Mouse (Mus musculus): Measurements from ENCODE around the gene Rbm14. TPM values are rescaled to one million over a fixed set of nuclear protein-coding genes. Genes with fewer than 3 reads are reported as not detected.

Gene Rbm14
- 10 to 100 TPM; 10.4 to 13.6 TPM for total RNA-seq (2021)
- long read RNA-seq, experiment 1, transcript Rbm14-201 (3 exons, 3,165 nt) = major isoform, 7 of 10 reads
- long read RNA-seq, experiment 1, partial matches to known transcripts = 2 of 10 reads
- long read RNA-seq, experiment 1, other reads (novel, unspliced or antisense) = 1 of 10 reads
- long read RNA-seq, experiment 2, transcript Rbm14-201 (3 exons, 3,165 nt) = major isoform, 7 of 8 reads
- long read RNA-seq, experiment 2, partial matches to known transcripts = 1 of 8 reads
- long read RNA-seq, experiment 2, other reads (novel, unspliced or antisense) = 0 of 8 reads

- Histone ChIP-seq H3K4me3 (peak within 1 kb of the TSS; percentile 91), H3K27ac (peak within 1 kb of the TSS; percentile 99)
- peak; percentile 99 for DNase-seq
- TF ChIP-seq CTCF (IDR thresholded peaks at IDR 0.05) = peak; percentile 16; the same call in 1 of the 2 replicates
- intact Hi-C loops (cut with DNase I) = loop anchor here (1.0 to 5.0 kb wide), 3 partner anchors 17 to 54 kb away; partner anchors contain the start of gene Rbm4b
These were observed at the start of gene Rbm14, which contains the start of gene Gm21992 for GRCm38 (mm10) chr19:4811063-4811908. Gene Rbm14 (minus strand): TSS chr19:4811634. Gene Gm21992 (minus strand): TSS chr19:4811612.

DNA sequence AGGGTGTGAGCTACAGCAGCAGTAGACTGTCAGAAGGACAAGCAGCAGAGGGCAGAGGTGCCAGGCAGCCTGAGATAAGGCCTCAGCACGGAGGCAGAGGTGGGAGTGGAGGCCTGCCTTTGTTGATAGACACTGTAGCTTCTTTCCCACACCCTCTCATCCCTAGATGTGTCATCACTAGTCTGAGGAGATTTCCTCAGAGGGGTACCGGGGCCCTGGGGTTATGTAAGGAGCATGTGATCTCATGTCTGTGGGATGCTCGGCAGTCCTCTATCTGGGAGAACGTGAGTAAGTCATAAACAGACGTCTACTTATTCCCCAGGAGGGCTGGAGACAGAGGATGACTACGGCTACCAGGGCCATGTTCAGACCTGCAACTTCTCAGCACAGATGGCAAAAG, 47.6 kb upstream of the Rbm14 start:
- DNase-seq = peak; percentile 30
- intact Hi-C loops (cut with DNase I) = loop anchor here (10.0 kb wide), 1 partner anchor 364 kb away; the partner anchor contains the start of gene 2010003K11Rik
- TF ChIP-seq CTCF (IDR thresholded peaks at IDR 0.05) = no peak
- no peak overlapping the region for H3K27ac ChIP-seq
- H3K4me3 ChIP-seq = no peak overlapping the region

DNA sequence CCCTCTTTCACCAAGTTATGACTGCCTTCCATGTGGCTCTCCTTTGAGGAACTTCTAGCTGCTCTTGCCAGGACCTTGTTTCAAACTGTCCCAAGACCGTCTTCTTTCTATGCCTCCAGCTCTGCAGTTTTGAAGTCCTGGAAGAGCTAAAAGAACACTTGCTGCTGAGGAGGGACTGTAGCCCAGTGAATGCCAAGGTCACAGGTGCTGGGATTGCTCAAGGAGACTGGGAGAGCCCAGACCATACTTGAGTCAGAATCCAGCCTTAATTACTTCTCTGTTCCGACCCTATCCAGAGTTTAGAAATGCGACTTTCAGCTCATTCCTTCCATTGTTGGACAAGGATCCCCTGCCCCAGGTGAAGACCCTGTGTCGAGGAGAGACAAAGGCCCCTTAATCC, 44.5 kb upstream of the Rbm14 start:
- intact Hi-C loops (cut with DNase I) = loop anchor here (10.0 kb wide), 1 partner anchor 361 kb away; the partner anchor contains the start of gene 2010003K11Rik
- Histone ChIP-seq H3K27ac (peak overlapping the region; percentile 98), H3K4me3 (peak overlapping the region; percentile 74)
- no peak for DNase-seq
- no peak for TF ChIP-seq CTCF (IDR thresholded peaks at IDR 0.05)

DNA sequence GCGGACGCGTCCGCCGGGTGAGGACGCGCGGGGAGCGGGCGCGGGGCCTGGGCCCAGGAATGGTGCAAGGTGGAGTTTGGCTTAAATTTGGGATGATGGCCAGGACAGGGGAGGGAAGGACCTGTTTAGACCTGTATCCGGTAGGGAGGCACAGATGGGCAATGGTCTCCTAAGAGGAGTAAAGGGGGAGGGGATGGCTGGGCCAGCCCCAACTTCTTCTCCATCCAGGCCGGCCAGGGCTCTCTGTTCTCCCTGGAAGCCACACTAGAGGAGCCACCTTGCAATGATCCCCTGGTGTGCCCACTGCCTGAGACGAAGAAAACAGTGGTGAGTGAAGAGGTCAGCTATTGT, 44.0 kb upstream of the Rbm14 start:
- DNase-seq = no peak
- intact Hi-C loops (cut with DNase I) = loop anchor here (10.0 kb wide), 1 partner anchor 361 kb away; the partner anchor contains the start of gene 2010003K11Rik
- peak overlapping the region; percentile 74 for H3K4me3 ChIP-seq
- peak overlapping the region; percentile 98 for H3K27ac ChIP-seq
- no peak for TF ChIP-seq CTCF (IDR thresholded peaks at IDR 0.05)

- TF ChIP-seq CTCF (IDR thresholded peaks at IDR 0.05) = peak; percentile 28; the same call in 1 of the 2 replicates
- intact Hi-C loops (cut with DNase I) = loop anchor here (10.0 kb wide), 1 partner anchor 360 kb away; the partner anchor contains the start of gene 2010003K11Rik
- Histone ChIP-seq H3K4me3 (peak within 1 kb of the TSS; percentile 74), H3K27ac (peak within 1 kb of the TSS; percentile 98)
- peak; percentile 97 for DNase-seq
These were observed 43.4 kb upstream of the Rbm14 start, which contains the start of gene Ctsf for GRCm38 (mm10) chr19:4854552-4855469. Gene Ctsf (plus strand): TSS chr19:4855130.

GRCm38 (mm10) chr19:4850281-4850680, 38.8 kb upstream of the Rbm14 start:
- TF ChIP-seq CTCF (IDR thresholded peaks at IDR 0.05) = no peak
- no peak for DNase-seq
- Histone ChIP-seq H3K4me3 (no peak overlapping the region), H3K27ac (no peak overlapping the region)
- intact Hi-C loops (cut with DNase I) = loop anchor here (10.0 kb wide), 1 partner anchor 355 kb away; the partner anchor contains the start of gene 2010003K11Rik

DNA sequence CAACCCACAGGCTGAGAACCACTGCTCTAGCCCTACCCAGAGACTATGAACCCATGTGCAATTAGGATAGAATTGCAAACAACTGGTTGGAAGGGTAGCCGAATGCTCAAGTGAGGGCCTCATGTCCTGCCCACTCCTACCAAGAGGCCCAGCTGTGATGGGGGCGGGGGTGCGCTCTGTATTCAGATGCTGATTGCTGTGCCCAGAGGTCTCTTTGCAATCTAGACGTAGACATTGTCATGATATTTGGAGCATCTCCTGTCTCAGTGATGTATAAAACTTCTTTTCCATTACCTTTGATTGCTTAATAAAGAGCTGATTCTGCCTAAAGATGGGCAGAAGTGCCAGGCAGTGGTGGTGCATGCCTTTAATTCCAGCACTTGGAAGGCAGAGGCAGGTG, 38.4 kb upstream of the Rbm14 start:
- intact Hi-C loops (cut with DNase I) = loop anchor here (5.0 to 10.0 kb wide), 3 partner anchors 37 to 355 kb away; partner anchors contain the start of genes 2010003K11Rik, Gm21992, Rbm14 and Rce1
- no peak for TF ChIP-seq CTCF (IDR thresholded peaks at IDR 0.05)
- DNase-seq = no peak
- Histone ChIP-seq H3K4me3 (no peak overlapping the region), H3K27ac (no peak overlapping the region)

DNA sequence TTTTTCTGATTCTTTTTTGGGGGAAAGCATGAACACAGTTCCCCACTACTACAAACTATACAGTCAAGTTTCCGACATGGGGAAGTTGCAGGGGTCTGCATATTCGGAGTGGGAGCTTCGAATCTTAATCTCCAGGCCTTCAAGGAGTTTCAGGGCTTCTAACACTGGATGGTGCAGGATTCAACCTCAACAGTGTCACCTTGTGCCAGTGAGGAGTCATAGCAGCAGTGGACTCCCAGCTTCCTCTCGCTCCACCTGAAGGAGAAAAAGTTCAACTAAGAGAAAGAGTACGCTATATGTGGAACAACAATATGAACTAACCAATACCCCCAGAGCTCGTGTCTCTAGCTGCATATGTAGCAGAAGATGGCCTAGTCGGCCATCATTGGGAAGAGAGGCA, 36.1 kb upstream of the Rbm14 start:
- intact Hi-C loops (cut with DNase I) = loop anchor here (2.0 to 5.0 kb wide), 3 partner anchors 35 to 220 kb away; partner anchors contain the start of genes Gm21992, Rbm14 and Rce1
- Histone ChIP-seq H3K27ac (no peak overlapping the region), H3K4me3 (no peak overlapping the region)
- DNase-seq = no peak
- peak; percentile 81 for TF ChIP-seq CTCF (IDR thresholded peaks at IDR 0.05)

DNA sequence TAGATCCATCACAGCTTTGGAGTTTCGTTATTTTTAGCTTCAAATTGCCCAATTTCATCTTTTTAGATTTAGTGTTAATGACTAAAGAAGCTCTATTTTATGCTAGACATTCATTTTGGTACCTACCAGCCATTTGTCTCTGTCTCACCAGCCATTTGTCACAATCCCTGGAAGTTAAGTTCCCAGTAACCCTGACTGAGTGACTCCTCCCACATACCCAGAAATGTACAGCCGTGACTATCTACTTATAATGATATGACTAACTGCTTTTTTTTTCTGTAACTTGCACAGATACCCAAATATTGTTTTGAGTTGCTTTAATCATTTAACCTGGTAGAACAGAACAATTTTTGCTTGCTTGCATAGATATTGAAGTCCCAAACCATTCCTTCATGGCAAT, 34.4 kb upstream of the Rbm14 start:
- TF ChIP-seq CTCF (IDR thresholded peaks at IDR 0.05) = no peak
- no peak overlapping the region for H3K4me3 ChIP-seq
- no peak for DNase-seq
- H3K27ac ChIP-seq = no peak overlapping the region
- intact Hi-C loops (cut with DNase I) = loop anchor here (2.0 to 5.0 kb wide), 3 partner anchors 34 to 219 kb away; partner anchors contain the start of genes Gm21992, Rbm14 and Rce1

DNA sequence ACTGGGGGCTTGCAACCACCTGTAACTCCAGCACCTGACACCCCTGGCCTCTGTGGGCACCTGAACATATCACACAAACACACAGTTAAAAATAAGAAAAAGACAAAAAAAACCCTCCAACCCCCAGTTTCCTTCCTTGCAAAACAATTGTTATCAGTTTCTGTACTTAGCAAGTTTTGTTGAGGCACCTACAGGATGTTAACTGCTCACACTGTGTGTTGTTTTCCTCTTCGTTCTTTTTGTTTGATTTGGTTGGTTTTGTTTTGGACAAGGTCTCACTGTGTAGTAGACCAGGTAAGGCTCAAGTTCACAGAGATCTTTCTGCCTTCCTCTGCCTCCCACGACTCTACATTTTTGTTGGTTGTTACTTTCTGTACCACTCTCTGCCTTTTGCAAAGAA, 31.2 kb upstream of the Rbm14 start:
- TF ChIP-seq CTCF (IDR thresholded peaks at IDR 0.05) = no peak
- Histone ChIP-seq H3K4me3 (no peak overlapping the region), H3K27ac (no peak overlapping the region)
- intact Hi-C loops (cut with DNase I) = no loop called here
- no peak for DNase-seq

GRCm38 (mm10) chr19:4840848-4841247, 29.4 kb upstream of the Rbm14 start:
- TF ChIP-seq CTCF (IDR thresholded peaks at IDR 0.05) = no peak
- intact Hi-C loops (cut with DNase I) = no loop called here
- H3K4me3 ChIP-seq = no peak overlapping the region

More at GRCm38 (mm10) chr19:4840848-4841247, 29.4 kb upstream of the Rbm14 start:
- no peak for DNase-seq
- no peak overlapping the region for H3K27ac ChIP-seq
